Mouse (Mus musculus): Measurements from ENCODE around the gene Ncoa6.

DNA sequence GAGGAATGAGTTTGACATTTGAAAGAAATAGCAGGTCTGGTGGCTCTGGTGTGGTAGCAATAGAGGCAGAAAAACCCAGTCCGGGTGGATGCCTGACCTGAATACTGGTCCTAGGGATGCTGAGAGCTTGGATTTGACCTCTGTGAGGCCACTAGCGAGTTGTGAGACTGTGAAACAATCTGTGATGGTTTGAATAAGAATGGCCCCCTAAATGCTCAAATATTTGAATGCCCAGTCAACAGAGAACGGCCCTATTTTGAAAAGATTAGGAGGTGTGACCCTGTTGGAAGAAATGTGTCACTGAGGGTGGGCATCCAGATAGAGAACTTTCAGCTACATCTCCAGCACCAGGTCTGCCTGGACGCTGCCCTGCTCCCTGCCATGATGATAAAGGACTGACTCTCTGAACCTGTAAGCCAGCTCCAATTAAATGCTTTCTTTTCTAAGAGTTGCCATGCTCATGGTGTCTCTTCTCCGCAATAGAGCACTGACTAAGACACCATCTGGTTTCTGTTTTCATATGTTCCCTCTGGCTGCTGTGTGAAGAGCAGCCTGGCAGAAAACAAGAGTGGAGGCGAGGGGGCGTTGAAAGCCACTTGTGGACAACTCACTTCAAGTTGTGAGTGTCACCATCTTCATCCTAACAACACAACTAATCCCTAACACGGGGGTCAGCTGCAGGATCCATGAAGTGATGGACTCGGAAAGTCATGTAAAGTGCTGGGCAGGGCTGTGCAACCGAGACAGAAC, 34.2 kb upstream of the Ncoa6 start:
- TF ChIP-seq CHD2 (IDR thresholded peaks at IDR 0.05; ENCODE audit: low read depth, low read length) (no peak), ZC3H11A (IDR thresholded peaks at IDR 0.05; ENCODE audit: borderline replicate concordance, low read depth, low read length) (no peak), MAFK (IDR thresholded peaks at IDR 0.05; ENCODE audit: insufficient read depth, low read depth, low read length) (no peak), ZNF384 (IDR thresholded peaks at IDR 0.05; ENCODE audit: low read depth, low read length) (no peak), HCFC1 (IDR thresholded peaks at IDR 0.05; ENCODE audit: borderline replicate concordance, insufficient read depth, low read length) (no peak)
